Mouse (Mus musculus): Measurements from ENCODE around the gene Fam124b.

The Fam124b gene

DNA sequence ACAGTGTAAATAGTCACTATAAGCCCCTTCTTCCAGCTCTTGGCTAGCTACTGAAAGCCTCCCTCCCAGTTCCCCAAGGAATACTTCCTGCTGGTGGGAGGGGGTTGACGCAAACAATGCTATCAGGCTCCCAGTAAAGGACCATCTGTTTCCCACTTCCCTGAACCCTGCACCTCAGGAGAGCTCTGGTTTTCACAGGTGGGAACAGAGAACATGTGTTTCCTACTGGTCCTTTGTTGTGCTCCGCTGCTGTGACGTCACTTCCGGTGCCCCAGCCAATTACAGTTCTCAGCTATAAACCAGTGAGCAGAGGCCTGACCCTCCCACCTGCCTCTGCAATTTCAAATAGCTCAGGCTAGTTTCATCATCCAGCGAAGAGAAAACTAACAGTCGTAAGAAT, at the start of gene Fam124b:
TSS of gene Fam124b (minus strand) at position 206 of the 400 bp plus-strand sequence.
- DNase-seq (ENCODE audit: low spot score in 2 of 2), result no peak

DNA sequence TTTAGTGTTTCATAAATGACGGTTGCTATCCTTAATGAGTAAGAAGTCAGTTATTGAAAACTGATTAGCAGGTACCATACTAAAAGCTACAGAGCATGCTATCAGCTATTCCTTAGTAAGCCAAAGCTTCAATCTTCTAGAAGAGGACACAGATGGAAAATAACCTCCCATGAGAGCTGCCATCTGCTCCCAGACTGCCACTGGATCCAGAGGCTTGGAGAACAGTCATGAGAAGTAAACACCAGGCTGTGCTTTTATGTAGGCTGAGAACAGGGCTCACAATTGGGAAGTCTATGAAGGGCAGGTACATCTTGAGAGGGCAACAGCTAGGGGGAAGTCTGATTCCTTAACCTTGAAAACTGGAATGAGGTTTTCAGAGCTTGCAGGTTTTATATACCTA, 42.2 kb upstream of the Fam124b start:
- DNase-seq (ENCODE audit: low spot score in 2 of 2), result no peak

DNA sequence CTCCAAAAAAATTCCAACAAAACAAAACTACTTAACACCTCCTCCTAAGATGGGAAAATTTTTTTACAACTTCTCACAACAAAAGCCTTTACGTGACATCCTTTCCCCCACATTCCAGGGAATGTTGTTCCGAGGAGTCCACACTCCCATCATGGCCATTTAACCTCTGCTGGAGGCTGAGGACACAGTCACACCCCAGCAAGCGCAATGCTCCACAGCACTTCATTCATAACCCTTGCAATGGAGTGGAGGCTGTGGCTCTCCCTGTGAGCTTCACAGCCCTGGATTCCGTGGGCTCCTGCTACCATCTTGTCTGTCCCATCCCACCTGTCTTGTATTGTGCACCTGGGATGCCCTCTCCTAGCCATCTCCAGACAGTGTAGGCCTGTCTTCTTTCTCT, 40.4 kb upstream of the Fam124b start:
- DNase-seq (ENCODE audit: low spot score in 2 of 2), result no peak

DNA sequence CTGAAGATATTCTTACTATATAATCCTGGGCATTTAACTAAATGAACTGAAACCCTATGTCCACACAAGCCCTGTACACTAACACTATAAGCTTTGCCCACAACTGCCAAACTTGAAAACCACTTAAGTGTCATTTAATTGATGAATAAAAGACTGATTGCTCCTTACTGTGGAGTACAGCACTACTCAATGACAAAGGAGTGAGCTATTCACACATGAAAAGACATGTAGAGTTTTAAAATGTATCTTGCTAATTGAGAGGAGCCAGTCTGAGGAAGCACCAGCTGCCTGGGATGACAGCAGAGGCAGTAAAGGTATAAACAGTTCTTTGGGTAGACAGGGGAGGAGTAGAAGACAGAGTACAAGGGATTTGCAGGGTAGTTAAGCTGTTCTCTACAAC, 35.0 kb upstream of the Fam124b start:
- DNase-seq (ENCODE audit: low spot score in 2 of 2), result no peak

DNA sequence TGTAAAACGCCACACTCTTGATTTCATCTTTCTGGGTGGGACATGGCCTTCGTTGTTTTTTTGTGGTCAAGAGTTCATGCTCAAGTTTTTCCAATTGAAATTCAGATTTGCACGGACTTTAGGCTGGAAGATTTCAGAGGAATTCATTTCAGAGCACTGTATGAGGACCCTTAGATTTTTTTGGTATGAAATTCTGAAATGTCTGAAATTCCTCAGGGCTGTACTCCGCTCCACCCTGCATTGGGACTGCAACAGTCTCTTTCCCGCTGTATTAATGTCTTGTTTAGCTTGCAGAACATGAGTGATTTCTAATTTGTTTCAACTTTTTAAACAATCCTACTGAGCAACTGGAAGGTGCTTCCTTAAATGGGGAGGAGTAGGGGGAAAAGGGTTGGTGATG, 32.0 kb upstream of the Fam124b start:
- no peak for DNase-seq (ENCODE audit: low spot score in 2 of 2)

- DNase-seq (ENCODE audit: low spot score in 2 of 2), result no peak
Observed at GRCm38 (mm10) chr1:80247131-80247530, 28.9 kb upstream of the Fam124b start.

- no peak for DNase-seq (ENCODE audit: low spot score in 2 of 2)
Observed at GRCm38 (mm10) chr1:80244123-80244522, 25.9 kb upstream of the Fam124b start.

DNA sequence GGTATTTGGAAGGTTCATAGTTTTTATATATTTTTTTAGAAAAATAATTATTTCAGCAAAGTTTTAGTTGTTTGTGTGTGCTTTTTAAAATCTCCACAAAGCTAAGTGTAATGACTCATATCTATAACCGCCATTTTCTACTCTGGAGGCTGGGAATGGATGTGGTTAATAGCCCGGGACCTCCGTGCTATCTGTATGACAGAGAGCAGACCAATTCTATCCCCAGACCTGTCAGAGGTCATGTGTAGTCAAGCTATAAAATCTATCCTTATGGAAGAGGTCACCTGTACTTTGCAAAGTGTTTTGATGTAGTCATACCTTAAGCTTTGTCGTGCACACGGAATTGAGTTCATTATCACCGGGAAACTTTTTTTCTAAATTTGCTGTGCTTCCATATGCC, 23.3 kb upstream of the Fam124b start:
- no peak for DNase-seq (ENCODE audit: low spot score in 2 of 2)

GRCm38 (mm10) chr1:80240017-80240660, 21.9 kb upstream of the Fam124b start:
- DNase-seq (ENCODE audit: low spot score in 2 of 2), result no peak

DNA sequence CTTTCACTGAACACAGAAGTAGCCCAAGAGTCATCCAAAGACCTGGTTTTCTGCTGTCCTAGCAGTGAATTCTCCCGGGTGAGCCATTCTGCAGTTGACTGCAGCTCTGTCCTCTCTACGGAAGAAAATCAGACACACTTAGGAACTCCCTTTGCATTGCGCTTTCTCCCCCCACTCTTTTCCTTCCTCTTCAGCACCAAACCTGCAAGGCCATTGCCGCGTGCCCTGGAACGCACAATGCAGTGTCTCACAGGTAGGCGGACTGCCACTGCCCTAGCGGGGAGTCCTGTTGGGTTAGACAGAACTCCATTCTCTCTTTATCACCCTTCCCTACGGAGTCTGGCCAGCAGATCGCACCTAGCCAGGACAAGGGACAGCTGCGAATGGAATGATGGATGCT, 21.2 kb upstream of the Fam124b start:
- no peak for DNase-seq (ENCODE audit: low spot score in 2 of 2)

DNA sequence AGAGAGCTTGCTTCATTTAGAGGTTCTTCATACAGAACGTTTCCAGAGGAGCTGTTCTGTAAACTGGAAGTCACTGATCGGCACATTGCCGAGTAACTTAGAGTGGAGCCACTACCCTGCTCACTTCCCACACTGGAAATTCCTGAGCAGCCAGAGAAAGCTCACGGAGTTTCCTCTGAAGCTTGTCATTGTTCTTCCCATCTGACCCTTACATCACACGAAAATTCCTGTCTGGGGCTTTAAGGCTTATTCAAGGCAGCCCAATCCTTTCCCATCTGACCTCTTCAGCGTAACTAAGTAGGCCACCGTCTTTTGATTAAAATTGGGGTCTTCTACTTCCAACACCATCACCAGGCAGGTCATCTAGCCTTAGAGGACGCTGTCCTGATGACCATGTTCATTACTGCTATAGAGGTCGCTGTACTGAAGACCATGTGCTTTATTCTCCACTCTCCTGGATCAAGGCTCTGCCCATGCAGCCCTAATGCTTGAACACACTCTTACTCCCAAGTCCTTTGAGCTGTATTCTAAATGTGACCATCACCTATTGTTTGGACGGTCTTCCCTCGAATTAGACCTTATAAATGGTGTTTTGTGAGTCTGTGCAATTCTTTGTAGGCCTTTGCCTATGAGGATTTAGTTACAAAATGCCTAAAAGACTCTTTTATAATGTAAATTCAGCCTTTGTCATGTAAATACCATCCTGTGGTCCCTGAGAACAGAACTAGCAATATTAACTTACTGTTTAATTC, 18.9 kb upstream of the Fam124b start:
- no peak for DNase-seq (ENCODE audit: low spot score in 2 of 2)

GRCm38 (mm10) chr1:80236126-80236525, 17.9 kb upstream of the Fam124b start:
- no peak for DNase-seq (ENCODE audit: low spot score in 2 of 2)

GRCm38 (mm10) chr1:80230612-80231011, 12.3 kb upstream of the Fam124b start:
- no peak for DNase-seq (ENCODE audit: low spot score in 2 of 2)

DNA sequence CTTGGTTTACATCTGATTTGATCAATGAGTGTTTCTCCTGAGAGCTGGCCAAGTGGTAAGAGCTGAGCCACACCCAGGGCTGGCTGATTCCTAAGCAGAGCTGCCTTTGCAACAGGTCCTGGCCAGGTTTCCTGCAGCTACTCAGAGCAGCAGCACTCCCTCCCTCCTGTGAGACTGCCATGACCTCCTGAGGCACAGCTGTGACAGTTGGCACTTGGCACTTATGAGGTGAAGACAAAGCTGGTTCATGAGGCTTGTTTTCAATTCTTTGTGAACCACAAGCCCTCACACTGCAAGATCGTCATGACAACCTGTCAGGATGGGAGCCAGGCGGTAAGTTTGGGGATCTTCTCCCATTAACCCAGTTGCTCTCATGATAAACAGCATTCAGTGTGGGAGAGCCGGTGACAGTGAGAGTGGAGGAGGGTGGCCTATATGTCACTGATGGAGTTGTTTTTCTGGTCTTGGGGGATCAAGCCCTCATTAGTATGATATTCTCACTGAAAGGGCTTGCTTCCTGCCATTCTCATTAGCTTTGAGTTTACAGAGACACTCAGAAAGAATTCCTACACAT, 6.7 kb upstream of the Fam124b start:
- no peak for DNase-seq (ENCODE audit: low spot score in 2 of 2)

DNA sequence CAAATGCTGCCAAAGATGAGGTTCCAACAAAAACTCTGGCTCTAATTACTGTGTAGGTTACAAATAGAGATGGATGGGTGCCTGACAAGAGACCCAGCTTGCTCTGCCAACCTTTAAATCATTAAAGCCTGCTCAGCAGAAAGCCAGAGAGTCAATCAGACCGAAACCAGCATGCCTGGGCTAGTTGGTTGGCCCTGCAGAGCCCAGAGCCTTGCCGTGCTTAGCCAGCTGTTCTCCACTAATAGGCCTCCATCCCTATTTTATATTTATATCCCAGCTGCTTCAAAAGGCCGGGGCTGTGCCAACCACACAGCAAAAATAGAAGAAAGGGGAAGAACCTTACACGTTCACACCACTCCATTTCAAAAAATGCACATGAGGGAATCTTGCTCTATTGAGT, 2.9 kb upstream of the Fam124b start:
- no peak for DNase-seq (ENCODE audit: low spot score in 2 of 2)

DNA sequence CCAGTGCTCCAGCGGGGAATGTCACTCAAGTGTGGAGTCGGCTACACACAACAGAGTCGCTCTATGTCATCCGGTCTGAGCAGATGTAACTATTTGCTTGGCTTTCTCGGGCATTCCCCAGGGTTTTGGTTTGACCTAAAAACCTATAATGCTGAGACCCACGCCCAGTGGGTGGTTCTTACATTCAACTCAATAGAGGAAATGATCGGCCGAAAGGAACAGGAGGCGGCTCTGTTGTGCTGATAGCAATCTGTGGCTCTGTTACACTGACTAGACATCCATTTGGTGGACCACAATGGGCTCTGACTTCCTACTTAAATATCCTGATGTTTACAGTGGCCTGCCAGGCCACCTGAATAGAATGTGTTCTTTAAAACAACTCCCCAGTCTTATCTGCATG, 4.4 kb downstream of the Fam124b start:
- no peak for DNase-seq (ENCODE audit: low spot score in 2 of 2)

- DNase-seq (ENCODE audit: low spot score in 2 of 2), result no peak
Observed at GRCm38 (mm10) chr1:80213146-80213545, 5.1 kb downstream of the Fam124b start.

GRCm38 (mm10) chr1:80202314-80202713, 16.0 kb downstream of the Fam124b start:
- DNase-seq (ENCODE audit: low spot score in 2 of 2), result no peak

GRCm38 (mm10) chr1:80192837-80193236, 25.4 kb downstream of the Fam124b start:
- DNase-seq (ENCODE audit: low spot score in 2 of 2), result no peak

GRCm38 (mm10) chr1:80181414-80181805, 36.9 kb downstream of the Fam124b start:
- DNase-seq (ENCODE audit: low spot score in 2 of 2), result no peak

DNA sequence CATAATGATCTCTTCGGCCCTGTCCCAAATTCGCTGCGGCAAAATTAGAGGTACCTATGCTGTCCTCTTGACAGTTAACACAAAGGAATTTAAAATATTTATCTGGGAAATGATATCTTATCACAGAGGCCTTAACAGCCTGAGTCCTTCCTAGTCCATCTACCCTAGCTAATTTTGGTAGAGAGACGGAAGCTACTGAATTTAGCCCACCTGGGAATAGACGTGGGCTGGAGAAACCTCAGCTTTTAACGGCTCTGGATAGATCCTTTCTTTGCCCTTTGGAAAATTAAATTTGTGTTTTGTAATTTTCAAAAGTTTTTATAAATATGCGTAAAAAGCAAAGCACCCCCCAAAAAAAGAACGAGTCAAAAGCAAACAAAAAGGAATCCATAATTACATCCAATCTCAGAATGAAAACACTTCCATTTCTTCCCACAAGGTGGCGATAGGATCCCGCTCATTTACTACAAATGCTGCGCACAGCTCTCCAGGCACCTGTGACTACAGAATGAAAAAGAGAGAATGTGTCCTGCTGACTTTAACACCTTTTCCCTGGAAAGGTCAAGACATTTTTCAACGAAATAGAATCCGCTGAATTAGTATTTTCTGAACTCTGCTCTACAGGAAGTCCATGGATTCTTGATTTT, 37.4 kb downstream of the Fam124b start:
- DNase-seq (ENCODE audit: low spot score in 2 of 2), result peak in 1 of 2 experiments; percentile 57

GRCm38 (mm10) chr1:80180128-80180527, 38.1 kb downstream of the Fam124b start:
- peak in 1 of 2 experiments; percentile 10 for DNase-seq (ENCODE audit: low spot score in 2 of 2)

Data from frontal cortex, postnatal 25 days (tissue).